Mouse (Mus musculus): ENCODE measurements at regions not wholly inside any gene's neighbourhood (a gene's known extent, or its start where the extent isn't known, plus 50 kb on each side); places are given as distances from the start of the nearest gene placed in this dataset.

GRCm38 (mm10) chr13:60086657-60087056 is 90.5 kb downstream of the Gas1 start:
- Histone ChIP-seq H3K27ac (no peak overlapping the region), H3K4me1 (peaks cover 28% of the 10 kb centered on the region), H3K9me3 (peaks cover 2% of the 10 kb centered on the region; the same call in 1 of the 2 replicates), H3K4me3 (no peak overlapping the region), H3K9ac (no peak overlapping the region), H3K4me2 (replicated peaks) (no peak overlapping the region), H3K27me3 (no peaks in the 10 kb centered on the region), H3K36me3 (no peaks in the 10 kb centered on the region)
- WGBS, result 64% methylated on average over 8 of the region's 8 CpGs
- no peak for ATAC-seq (ENCODE audit: low FRiP score, low read depth)

- no peaks in the 10 kb centered on the region for H3K27me3 ChIP-seq
- no peak; the same call in 1 of the 2 replicates for ATAC-seq (ENCODE audit: low FRiP score, low read depth)
- 25% methylated on average over 12 of the region's 12 CpGs for WGBS
- no peak overlapping the region for H3K4me3 ChIP-seq
- H3K4me1 ChIP-seq, result peaks cover 28% of the 10 kb centered on the region
- peak overlapping the region; percentile 15; the same call in 1 of the 2 replicates for H3K4me2 ChIP-seq (replicated peaks)
- H3K36me3 ChIP-seq, result no peaks in the 10 kb centered on the region
- peaks cover 2% of the 10 kb centered on the region; the same call in 1 of the 2 replicates for H3K9me3 ChIP-seq
- 0 out of 2 replicates have a peak overlapping the region, but pooled peaks have one; percentile 21 for H3K9ac ChIP-seq
- H3K27ac ChIP-seq, result peak overlapping the region; percentile 48; the same call in 1 of the 2 replicates
These were observed 92.2 kb downstream of the Gas1 start for GRCm38 (mm10) chr13:60084975-60085374.

GRCm38 (mm10) chr13:60084290-60084689 is 92.9 kb downstream of the Gas1 start:
- no peak overlapping the region for H3K9ac ChIP-seq
- 57% methylated on average over 4 of the region's 4 CpGs for WGBS
- no peak overlapping the region for H3K4me2 ChIP-seq (replicated peaks)
- peaks cover 28% of the 10 kb centered on the region for H3K4me1 ChIP-seq
- H3K9me3 ChIP-seq, result no peaks in the 10 kb centered on the region
- ATAC-seq (ENCODE audit: low FRiP score, low read depth), result no peak
- no peak overlapping the region for H3K4me3 ChIP-seq
- no peaks in the 10 kb centered on the region for H3K36me3 ChIP-seq
- no peak overlapping the region for H3K27ac ChIP-seq
- no peaks in the 10 kb centered on the region for H3K27me3 ChIP-seq

GRCm38 (mm10) chr13:60080113-60080512 is 97.1 kb downstream of the Gas1 start:
- Histone ChIP-seq H3K9ac (no peak overlapping the region), H3K4me2 (replicated peaks) (no peak overlapping the region), H3K9me3 (no peaks in the 10 kb centered on the region), H3K27ac (no peak overlapping the region), H3K27me3 (no peaks in the 10 kb centered on the region), H3K4me3 (no peak overlapping the region), H3K36me3 (no peaks in the 10 kb centered on the region), H3K4me1 (peaks cover 38% of the 10 kb centered on the region)
- 82% methylated on average over 10 of the region's 10 CpGs for WGBS
- no peak for ATAC-seq (ENCODE audit: low FRiP score, low read depth)

GRCm38 (mm10) chr13:60078331-60079050 is 98.7 kb downstream of the Gas1 start:
- no peak overlapping the region for H3K4me2 ChIP-seq (replicated peaks)
- no peak overlapping the region for H3K4me3 ChIP-seq
- 0 out of 2 replicates have a peak overlapping the region, but pooled peaks have one; percentile 4 for H3K9ac ChIP-seq
- peak overlapping the region; percentile 82 for H3K27ac ChIP-seq
- ATAC-seq (ENCODE audit: low FRiP score, low read depth), result peak; percentile 41; the same call in 1 of the 2 replicates
- H3K36me3 ChIP-seq, result no peaks in the 10 kb centered on the region
- H3K4me1 ChIP-seq, result peaks cover 34% of the 10 kb centered on the region
- no peaks in the 10 kb centered on the region for H3K27me3 ChIP-seq
- H3K9me3 ChIP-seq, result no peaks in the 10 kb centered on the region
- WGBS, result 48% methylated on average over 8 of the region's 8 CpGs

- WGBS, result 48% methylated on average over 6 of the region's 6 CpGs
- H3K27ac ChIP-seq, result peak overlapping the region; percentile 73; the same call in 1 of the 2 replicates
- no peaks in the 10 kb centered on the region for H3K36me3 ChIP-seq
- ATAC-seq (ENCODE audit: low FRiP score, low read depth), result no peak
- no peak overlapping the region for H3K4me2 ChIP-seq (replicated peaks)
- no peaks in the 10 kb centered on the region for H3K9me3 ChIP-seq
- H3K4me1 ChIP-seq, result peaks cover 54% of the 10 kb centered on the region
- no peak overlapping the region for H3K4me3 ChIP-seq
- H3K9ac ChIP-seq, result 0 out of 2 replicates have a peak overlapping the region, but pooled peaks have one; percentile 13
- no peaks in the 10 kb centered on the region for H3K27me3 ChIP-seq
These were observed 100.9 kb downstream of the Gas1 start for GRCm38 (mm10) chr13:60076147-60076800.

GRCm38 (mm10) chr13:60071595-60071994 is 105.6 kb downstream of the Gas1 start:
- peak overlapping the region; percentile 10; the same call in 1 of the 2 replicates for H3K9ac ChIP-seq
- no peaks in the 10 kb centered on the region for H3K27me3 ChIP-seq
- 0 out of 2 replicates have a peak overlapping the region, but pooled peaks have one; percentile 19 for H3K4me2 ChIP-seq (replicated peaks)
- no peaks in the 10 kb centered on the region for H3K36me3 ChIP-seq
- H3K4me1 ChIP-seq, result peaks cover 82% of the 10 kb centered on the region
- H3K9me3 ChIP-seq, result no peaks in the 10 kb centered on the region
- ATAC-seq (ENCODE audit: low FRiP score, low read depth), result no peak
- 17% methylated on average over 9 of the region's 9 CpGs for WGBS
- peak overlapping the region; percentile 58 for H3K27ac ChIP-seq
- no peak overlapping the region for H3K4me3 ChIP-seq

- Histone ChIP-seq H3K4me2 (replicated peaks) (peak overlapping the region; percentile 19), H3K27ac (peak overlapping the region; percentile 78), H3K9me3 (no peaks in the 10 kb centered on the region), H3K9ac (no peak overlapping the region), H3K4me3 (no peak overlapping the region), H3K4me1 (peaks cover 86% of the 10 kb centered on the region), H3K36me3 (no peaks in the 10 kb centered on the region), H3K27me3 (no peaks in the 10 kb centered on the region)
- 9% methylated on average over 9 of the region's 9 CpGs for WGBS
- ATAC-seq (ENCODE audit: low FRiP score, low read depth), result peak; percentile 62
These were observed 108.0 kb downstream of the Gas1 start for GRCm38 (mm10) chr13:60069196-60069595.

- no peak overlapping the region for H3K9ac ChIP-seq
- no peaks in the 10 kb centered on the region for H3K27me3 ChIP-seq
- ATAC-seq (ENCODE audit: low FRiP score, low read depth), result no peak
- no peak overlapping the region for H3K4me2 ChIP-seq (replicated peaks)
- H3K9me3 ChIP-seq, result no peaks in the 10 kb centered on the region
- 83% methylated on average over 9 of the region's 9 CpGs for WGBS
- peaks cover 71% of the 10 kb centered on the region for H3K4me1 ChIP-seq
- H3K36me3 ChIP-seq, result no peaks in the 10 kb centered on the region
- H3K4me3 ChIP-seq, result no peak overlapping the region
- no peak overlapping the region for H3K27ac ChIP-seq
These were observed 109.8 kb downstream of the Gas1 start for GRCm38 (mm10) chr13:60067325-60067724.

GRCm38 (mm10) chr13:60061589-60061988 is 115.6 kb downstream of the Gas1 start:
- Histone ChIP-seq H3K9ac (no peak overlapping the region), H3K27me3 (no peaks in the 10 kb centered on the region), H3K4me2 (replicated peaks) (no peak overlapping the region), H3K36me3 (no peaks in the 10 kb centered on the region), H3K4me3 (no peak overlapping the region), H3K27ac (no peak overlapping the region), H3K9me3 (no peaks in the 10 kb centered on the region), H3K4me1 (peaks cover 30% of the 10 kb centered on the region)
- 65% methylated on average over 6 of the region's 6 CpGs for WGBS
- no peak for ATAC-seq (ENCODE audit: low FRiP score, low read depth)

GRCm38 (mm10) chr13:60057761-60058274 is 119.3 kb downstream of the Gas1 start:
- Histone ChIP-seq H3K36me3 (no peaks in the 10 kb centered on the region), H3K4me2 (replicated peaks) (peak overlapping the region; percentile 21; the same call in 1 of the 2 replicates), H3K27ac (peak overlapping the region; percentile 39), H3K9me3 (no peaks in the 10 kb centered on the region), H3K4me3 (no peak overlapping the region), H3K27me3 (no peaks in the 10 kb centered on the region), H3K4me1 (peaks cover 35% of the 10 kb centered on the region), H3K9ac (peak overlapping the region; percentile 35; the same call in 1 of the 2 replicates)
- 12% methylated on average over 13 of the region's 13 CpGs for whole genome bisulfite sequencing
- no peak; the same call in 1 of the 2 replicates for ATAC-seq (ENCODE audit: low FRiP score, low read depth)

GRCm38 (mm10) chr13:60054531-60054930 is 122.6 kb downstream of the Gas1 start:
- H3K4me1 ChIP-seq, result peaks cover 61% of the 10 kb centered on the region
- H3K9me3 ChIP-seq, result no peaks in the 10 kb centered on the region
- H3K27ac ChIP-seq, result no peak overlapping the region

More at GRCm38 (mm10) chr13:60054531-60054930, 122.6 kb downstream of the Gas1 start:
- Histone ChIP-seq H3K36me3 (no peaks in the 10 kb centered on the region), H3K4me3 (no peak overlapping the region), H3K9ac (no peak overlapping the region), H3K4me2 (replicated peaks) (no peak overlapping the region), H3K27me3 (no peaks in the 10 kb centered on the region)
- 17% methylated on average over 3 of the region's 3 CpGs for WGBS
- ATAC-seq (ENCODE audit: low FRiP score, low read depth), result no peak

Measured in limb, embryonic 13.5 days (tissue).